Mouse (Mus musculus): Measurements from ENCODE around the gene Epb41l3.

Epb41l3 gene

DNA sequence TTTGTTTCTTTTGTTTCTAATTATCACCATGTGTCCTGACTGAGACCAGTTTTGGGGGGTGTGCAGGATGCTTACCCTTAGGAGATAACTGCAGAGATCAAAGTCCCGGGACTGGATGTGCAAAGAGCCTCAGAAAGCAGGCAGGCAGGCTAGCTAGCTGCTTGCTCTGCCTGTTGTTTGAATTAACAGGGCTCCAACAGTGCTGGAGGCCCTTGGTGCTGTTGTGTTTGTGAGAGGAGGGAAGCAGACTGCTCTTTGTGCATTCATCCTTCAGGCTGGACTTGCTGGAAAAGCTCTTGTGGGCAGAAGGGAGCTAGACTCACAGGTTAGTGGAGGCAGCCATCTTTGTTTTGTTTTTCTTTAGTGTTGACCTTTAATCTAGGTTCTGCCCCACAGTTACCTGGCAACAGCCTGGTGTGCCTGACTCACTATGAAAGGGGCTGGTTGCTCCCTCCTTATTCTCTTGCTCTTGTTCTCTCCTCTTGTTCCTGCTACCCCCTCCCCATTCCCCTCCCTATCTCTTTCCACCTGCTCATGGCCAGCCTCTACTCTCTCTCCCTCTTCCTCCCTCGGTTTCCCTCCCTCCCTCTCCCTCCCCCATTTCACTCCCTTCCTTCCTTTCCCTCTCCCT lies 117.5 kb downstream of the Epb41l3 start:
- no peak for DNase-seq

GRCm38 (mm10) chr17:69194599-69194998 lies 119.1 kb downstream of the Epb41l3 start:
- no peak for DNase-seq

GRCm38 (mm10) chr17:69195758-69196157 lies 120.3 kb downstream of the Epb41l3 start:
- no peak for DNase-seq

DNA sequence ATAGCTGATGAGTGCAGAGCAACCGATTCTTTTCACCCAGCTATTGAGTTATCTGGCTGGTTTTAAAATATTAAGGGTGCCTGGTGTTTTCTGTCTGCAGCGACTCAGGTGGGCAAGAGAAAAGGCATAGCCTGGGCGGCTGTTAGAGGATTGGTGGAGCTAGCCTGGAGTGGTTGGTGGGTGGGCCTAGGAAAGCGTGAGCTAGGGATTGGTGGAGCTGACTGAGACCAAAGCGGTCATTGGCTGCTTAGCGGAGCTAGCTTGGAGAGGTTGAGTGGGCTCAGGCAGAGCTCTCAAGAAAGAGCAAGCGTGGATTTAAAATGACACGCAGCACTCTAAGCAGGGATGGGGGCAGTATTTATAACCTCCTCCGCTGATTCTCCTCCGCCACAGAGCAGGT lies 121.2 kb downstream of the Epb41l3 start:
- DNase-seq = no peak

DNA sequence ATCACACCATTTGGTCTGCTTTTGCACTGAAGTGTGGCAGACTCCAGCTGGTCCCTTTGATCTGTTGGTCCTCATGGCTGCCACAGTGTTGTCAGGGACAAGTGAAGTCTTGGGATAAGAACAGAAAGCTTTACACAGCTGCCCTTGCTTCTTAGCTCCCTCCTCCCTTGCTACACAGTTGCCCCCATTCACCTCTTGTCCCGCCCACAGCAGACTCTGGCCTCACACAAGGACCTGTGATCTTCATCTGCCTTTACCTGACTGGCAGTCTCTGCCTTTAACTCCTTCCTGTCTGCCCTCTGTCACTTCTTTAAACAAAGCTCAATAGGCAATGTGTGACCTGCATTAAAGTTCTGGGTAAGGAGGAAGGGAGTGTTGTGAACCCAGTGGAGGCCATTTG lies 123.3 kb downstream of the Epb41l3 start:
- no peak for DNase-seq

DNA sequence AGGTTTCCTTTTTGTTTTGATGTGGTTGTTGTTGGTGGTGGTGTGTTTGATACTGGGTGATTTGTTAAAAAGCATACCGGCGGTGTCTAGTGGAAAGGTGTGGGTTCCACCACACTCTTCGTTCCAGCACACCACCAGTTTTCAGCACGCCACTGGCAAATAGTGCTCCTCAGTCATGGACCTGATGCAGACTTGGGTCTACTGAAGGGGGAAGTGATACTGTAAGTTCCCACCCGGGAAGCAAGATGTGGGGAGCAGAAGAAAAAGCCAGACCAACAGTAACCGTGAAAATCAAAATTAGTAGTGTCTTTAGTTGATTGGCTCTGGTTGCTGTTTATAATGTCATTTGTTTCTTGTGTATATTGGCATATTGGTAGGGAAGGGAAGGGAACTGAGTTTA lies 124.3 kb downstream of the Epb41l3 start:
- no peak for DNase-seq

- DNase-seq = no peak
Measured at GRCm38 (mm10) chr17:69200936-69201335, 125.5 kb downstream of the Epb41l3 start.

DNA sequence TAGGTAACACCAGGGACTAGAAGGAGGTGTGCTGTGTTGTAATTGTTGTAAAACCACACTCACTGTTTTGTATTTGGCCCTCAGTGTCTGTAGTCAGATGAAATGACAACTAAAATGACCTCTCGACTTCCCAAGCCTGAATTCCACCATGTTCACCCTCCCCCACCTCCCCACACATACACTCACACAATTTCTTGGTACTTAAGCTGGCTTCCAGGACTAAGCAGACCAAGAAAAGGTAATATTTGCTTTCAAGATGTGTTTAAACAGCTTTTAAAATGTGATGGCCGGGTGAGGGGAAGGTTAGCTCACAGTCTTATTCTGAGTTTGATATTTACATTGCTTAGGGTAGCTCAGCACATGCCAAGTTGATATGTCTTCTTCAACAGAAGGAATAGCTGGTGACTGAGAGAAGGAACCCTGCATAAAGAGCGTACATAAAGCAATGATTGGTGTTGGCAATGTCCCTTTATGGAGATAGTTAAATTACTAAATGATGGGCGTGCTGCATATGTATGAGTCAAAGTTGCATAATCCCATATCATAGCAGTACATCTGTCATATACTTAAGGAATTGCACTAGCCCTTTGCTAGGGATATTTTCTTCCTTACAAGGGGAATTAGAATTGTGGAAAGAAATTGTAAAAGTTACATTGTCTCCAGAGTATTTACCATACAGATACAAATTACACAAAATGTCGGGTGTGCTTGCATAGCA lies 130.0 kb downstream of the Epb41l3 start:
- no peak for DNase-seq

DNA sequence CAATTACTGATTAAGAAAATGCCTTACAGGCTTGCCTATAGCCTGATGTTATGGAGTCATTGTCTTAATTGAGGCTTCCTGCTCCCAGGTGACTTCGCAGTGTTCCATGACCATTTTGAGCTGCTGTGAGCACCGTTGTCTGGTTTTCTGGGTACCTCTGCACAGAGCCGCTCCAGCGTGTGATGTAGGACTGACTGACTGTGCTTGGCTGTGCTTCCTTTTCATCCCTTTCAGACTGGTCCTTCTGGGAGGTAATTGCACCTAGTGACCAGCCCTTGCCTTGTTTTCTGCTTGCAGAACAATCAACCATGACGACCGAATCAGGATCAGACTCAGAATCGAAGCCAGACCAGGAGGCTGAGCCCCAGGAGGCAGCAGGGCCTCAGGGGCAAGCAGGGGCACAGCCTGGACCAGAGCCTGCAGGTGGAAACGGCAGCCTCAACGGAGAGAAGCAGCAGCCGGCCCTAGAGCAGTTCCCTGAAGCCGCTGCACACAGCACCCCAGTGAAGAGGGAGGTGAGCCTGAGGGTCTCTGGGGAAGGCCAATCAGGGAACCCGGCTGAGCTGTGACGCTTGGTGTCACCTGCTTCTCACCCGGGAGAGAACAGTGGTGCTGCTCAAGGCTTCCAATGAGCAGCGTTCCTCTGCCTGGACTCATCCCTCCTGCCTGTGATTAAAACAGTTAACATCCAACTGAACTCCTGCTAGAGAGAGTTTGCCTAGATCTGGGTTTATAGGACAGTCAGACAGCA lies 132.3 kb downstream of the Epb41l3 start:
- DNase-seq = no peak

- DNase-seq = no peak
Measured at GRCm38 (mm10) chr17:69211065-69211464, 135.6 kb downstream of the Epb41l3 start.

DNA sequence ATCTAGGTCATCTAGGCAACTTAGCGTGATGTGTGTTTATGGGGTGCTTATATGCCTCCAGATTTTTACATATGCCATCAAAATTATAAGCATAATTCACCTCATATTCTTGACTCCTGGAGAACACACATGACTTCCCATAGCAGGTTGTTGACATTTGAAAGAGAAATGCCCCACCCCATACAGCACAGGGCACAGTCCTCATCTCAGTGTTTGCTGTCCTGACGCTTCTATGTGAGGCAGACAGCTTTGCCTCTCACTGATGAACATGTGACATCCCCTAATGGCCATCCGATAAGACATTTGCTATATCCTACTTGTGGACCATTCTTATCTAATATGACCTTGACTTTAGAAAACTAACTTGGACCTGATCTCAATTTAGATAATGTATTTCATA lies 140.6 kb downstream of the Epb41l3 start:
- DNase-seq = no peak

DNA sequence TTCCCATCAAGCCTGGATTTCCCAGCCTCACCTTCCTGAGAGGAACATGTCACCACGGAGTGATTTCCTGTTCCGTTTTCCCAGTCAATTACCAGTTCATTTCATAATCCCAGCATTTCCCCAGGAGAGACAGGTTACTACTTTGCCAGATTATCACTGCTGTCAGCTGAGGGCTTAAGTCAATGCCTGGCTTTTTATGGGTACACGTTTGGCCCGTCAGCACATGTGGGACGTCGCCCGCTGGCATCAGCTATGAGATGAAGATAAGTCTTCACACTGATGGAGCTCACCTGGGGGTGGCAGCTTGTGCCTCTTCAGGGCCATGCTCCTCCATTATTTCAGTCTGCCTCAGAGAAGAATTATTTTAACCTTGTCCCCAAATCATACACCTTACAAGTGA lies 145.4 kb downstream of the Epb41l3 start:
- DNase-seq = no peak

GRCm38 (mm10) chr17:69221377-69221776 lies 145.9 kb downstream of the Epb41l3 start:
- no peak for DNase-seq

DNA sequence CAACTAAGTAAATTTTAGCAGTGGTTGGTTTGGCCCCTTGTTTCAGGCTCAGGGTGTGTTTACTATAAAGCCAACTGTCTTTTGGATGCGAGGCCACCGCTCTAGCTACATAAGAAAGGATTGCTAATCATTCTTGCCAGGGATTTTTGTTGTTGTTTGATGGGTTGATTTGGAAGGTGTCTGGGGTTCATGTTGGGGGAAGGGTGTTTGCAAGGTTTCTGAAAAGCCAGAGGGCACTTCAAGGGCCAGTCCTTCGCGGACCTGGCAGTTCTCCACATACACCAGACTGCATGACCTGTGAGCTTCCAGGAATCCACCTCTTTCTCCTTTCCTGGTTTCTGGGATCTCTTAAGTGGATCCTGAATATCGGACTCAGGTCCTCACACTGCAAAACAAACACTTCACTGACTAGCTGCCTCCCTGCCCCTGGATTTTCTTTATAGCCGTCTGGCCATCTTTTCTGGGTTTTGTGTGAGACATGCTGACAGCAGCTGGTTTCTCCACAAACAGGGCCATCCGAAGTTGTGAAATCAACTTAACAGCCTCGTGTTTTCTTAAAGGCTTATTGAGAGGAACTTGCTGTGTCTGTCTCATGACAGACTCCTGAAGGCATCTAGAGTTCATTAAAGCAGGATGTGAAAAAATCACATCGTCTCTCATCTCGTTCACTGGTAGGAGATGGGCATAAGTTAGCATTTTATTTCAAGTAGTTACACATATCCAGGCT lies 146.6 kb downstream of the Epb41l3 start:
- DNase-seq = no peak

DNA sequence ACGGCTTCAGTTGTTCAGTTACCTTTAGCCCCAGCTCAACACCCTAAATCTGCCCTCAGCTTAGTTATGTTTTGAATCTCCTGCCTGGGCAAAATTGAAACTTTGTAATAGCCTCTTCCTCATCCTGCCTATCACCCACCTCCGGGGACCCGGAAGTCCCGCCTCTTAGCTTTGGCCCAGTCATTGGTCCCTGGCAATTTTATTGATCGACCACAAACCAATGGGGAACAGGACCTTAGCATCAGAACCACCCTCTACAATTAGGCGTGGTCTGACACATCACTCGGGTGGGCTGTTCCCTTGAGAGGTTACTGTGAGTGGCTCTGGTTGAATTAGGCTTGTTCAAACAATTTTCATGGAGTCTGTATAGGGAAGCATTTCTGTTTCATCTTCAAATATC lies 150.5 kb downstream of the Epb41l3 start:
- no peak for DNase-seq

DNA sequence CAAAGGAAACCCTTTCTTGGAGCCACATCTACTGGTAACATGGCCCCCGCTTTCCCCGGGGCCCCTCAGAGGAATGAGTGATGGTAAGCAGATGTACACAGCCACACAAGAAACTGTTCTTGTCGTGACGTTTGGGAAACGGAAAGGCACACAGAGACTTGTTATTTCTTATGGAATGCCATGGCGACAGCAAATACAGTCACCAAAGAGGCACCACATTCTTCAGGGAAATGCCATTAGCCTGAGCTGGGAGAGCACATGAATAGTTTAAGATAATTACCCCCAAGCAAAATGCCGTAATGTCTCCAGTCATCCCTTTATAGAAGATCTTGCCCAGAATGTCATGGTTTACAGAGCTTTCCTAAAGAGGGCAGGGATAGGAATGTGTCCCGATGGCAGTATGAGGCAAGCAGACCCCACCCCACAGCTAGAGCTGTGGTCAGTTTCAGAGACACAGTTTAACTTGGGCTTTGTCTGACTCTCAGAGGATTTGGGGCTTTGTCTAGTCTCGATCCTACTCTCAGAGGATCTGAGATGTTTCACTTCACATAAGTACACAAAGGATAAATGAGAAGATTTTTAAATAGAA lies 152.0 kb downstream of the Epb41l3 start:
- DNase-seq = no peak

GRCm38 (mm10) chr17:69229451-69229850 lies 154.0 kb downstream of the Epb41l3 start:
- DNase-seq = no peak

GRCm38 (mm10) chr17:69230131-69230621 lies 154.7 kb downstream of the Epb41l3 start:
- DNase-seq = no peak

GRCm38 (mm10) chr17:69231360-69231759 lies 155.9 kb downstream of the Epb41l3 start:
- no peak for DNase-seq

- DNase-seq = no peak
Measured at GRCm38 (mm10) chr17:69237172-69237571, 161.7 kb downstream of the Epb41l3 start.

DNA sequence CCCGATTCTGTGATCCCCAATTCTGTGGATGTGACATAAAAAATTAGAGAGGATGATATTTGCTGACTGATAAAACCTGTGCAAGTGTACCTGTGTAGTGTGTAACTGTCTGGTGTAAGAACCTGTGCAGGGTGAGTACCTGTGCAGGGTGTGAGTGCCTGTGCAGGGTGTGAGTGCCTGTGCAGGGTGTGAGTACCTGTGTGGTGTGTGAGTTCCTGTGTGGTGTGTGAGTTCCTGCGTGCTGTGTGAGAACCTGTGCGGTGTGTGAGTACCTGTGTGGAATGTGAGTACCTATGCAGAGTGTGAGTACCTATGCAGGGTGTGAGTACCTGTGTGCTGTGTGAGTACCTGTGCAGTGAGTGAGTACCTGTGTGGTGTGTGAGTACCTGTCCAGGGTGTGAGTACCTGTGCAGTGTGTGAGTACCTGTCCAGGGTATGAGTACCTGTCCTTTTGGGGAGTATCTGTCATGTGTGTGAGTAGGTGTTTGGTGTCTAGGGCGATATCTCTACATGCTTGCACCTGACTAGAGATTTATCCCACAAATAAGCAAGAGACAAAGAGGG lies 163.4 kb downstream of the Epb41l3 start:
- DNase-seq = no peak

DNA sequence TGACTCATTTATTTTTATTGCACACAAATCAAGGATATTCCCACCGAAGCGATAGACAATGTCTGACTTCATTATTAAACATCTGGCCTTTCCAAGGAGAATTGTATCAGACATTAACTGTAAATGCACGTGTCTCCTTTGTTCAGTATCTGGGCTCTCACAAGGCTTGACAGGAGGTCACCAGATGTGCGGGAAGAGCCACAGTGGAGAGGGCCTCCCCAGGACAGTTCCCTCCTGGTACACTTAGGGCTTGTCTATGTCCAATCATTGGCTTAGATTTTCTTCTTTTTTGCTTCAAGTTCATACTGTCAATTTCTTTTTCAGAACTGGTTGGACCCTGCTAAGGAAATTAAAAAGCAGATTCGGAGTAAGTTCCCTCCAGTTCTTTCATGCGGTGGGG lies 163.9 kb downstream of the Epb41l3 start:
- no peak for DNase-seq

Data from thymus, postnatal 25 days (tissue).